Mouse (Mus musculus) left cerebral cortex, postnatal 25 days (tissue): Measurements from ENCODE around the gene AW549877. TPM values are rescaled to one million over a fixed set of nuclear protein-coding genes. Genes with fewer than 3 reads are reported as not detected.
A peak's percentile ranks its signal among the peaks of the same experiment; 100 is the strongest.

Experiments
- DNase-seq, 2 experiments: peaks; one replicate each; pipeline ENCODE4 v3.0.0; 2022; ENCODE audit warnings: low spot score in 2 of 2, mixed read lengths in 1 of 2
- intact Hi-C: fragments of 180-260 bp; cut with DNase I; formaldehyde crosslinking; loops from one replicate; pipeline ENCODE4 v1.15.1; 2025
- total RNA-seq, 2 experiments: library from RNA; stranded (reverse); gene quantifications; 2 replicates each; pipeline ENCODE4 v1.2.3; 2021

AW549877 gene
- 10 to 100 TPM; 43.8 to 49.9 TPM for total RNA-seq

- peak; percentile 98 to 99 for DNase-seq
- intact Hi-C loops: loop anchor here (1.0 to 2.0 kb wide), 2 partner anchors 32 to 1121 kb away; partner anchors contain the start of gene Rpl37
Observed at GRCm38 (mm10) chr15:3995448-3996266, at the start of gene AW549877. Gene AW549877 (minus strand): TSS chr15:3995744.

- DNase-seq: no peak
- intact Hi-C loops: loop anchor here (5.0 kb wide), 4 partner anchors 66 to 1064 kb away; partner anchors contain the start of genes Card6 and Fbxo4
Observed at GRCm38 (mm10) chr15:4043032-4043471, 47.5 kb upstream of the AW549877 start.

DNA sequence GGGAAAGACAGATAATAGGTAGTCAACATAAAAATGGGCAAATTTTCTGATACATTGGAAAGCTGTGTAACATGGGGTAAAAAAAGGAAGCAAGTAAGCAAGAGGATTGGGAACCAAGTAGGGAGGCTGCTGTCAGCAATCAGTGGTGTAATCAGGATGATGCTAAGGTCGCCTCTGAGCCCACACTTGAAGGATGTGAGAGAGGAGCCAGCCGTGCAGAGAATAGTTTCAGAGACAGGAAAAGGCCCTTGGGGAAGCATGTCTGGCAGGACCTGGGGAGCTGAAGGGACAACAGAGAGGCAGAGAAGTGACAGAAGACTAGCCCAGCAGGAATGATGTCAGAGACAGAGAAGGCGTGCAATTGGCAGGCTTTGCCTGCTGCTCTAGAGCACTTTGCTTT is 46.9 kb upstream of the AW549877 start:
- intact Hi-C loops: loop anchor here (5.0 kb wide), 4 partner anchors 65 to 1065 kb away; partner anchors contain the start of genes Card6 and Fbxo4

GRCm38 (mm10) chr15:4033168-4034004 is 37.8 kb upstream of the AW549877 start:
- intact Hi-C loops: no loop called here
- no peak for DNase-seq

More for the DNA sequence above, 46.9 kb upstream of the AW549877 start:
- DNase-seq: no peak

DNA sequence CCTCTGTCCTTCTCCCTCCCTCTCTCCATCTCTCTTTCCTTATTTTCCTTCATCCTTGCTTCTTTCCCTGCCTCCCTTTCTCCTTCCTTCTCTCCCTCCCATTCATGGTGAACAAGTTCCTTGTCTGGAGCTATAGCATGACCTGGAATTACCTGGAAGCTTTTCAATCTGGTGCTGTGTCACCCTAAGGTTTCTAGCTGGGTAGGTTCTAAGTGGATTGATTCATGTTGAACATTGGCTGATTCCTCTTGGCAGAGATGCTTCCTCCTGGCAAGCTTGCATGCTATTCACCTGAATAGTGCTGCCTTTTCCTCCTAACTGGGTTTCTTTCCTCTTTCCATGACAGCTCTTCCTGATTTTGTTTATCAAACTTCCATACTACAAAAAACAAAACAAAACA is 33.4 kb upstream of the AW549877 start:
- DNase-seq: no peak
- intact Hi-C loops: loop anchor here (5.0 kb wide), 2 partner anchors 52 to 72 kb away; partner anchors contain the start of gene Fbxo4

DNA sequence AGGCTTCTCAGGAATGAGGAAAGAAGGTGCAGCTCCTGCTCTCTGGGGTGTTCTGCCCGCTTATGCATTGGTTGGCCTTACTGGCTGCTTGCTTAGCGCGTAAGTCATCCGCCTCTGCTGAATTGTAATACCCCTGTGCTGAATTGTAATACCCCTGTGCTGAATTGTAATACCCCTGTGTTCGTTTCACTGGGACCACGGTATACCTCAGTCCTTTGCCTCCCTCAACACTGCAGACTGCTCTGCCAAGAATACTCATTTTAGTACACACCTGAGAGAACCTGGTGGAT is 32.8 kb upstream of the AW549877 start:
- intact Hi-C loops: loop anchor here (5.0 kb wide), 2 partner anchors 51 to 71 kb away; partner anchors contain the start of gene Fbxo4
- no peak for DNase-seq

GRCm38 (mm10) chr15:4027671-4028410 is 32.3 kb upstream of the AW549877 start:
- DNase-seq: peak in 1 of 2 experiments; percentile 42
- intact Hi-C loops: loop anchor here (1.0 to 5.0 kb wide), 3 partner anchors 33 to 71 kb away; partner anchors contain the start of genes AW549877 and Fbxo4

DNA sequence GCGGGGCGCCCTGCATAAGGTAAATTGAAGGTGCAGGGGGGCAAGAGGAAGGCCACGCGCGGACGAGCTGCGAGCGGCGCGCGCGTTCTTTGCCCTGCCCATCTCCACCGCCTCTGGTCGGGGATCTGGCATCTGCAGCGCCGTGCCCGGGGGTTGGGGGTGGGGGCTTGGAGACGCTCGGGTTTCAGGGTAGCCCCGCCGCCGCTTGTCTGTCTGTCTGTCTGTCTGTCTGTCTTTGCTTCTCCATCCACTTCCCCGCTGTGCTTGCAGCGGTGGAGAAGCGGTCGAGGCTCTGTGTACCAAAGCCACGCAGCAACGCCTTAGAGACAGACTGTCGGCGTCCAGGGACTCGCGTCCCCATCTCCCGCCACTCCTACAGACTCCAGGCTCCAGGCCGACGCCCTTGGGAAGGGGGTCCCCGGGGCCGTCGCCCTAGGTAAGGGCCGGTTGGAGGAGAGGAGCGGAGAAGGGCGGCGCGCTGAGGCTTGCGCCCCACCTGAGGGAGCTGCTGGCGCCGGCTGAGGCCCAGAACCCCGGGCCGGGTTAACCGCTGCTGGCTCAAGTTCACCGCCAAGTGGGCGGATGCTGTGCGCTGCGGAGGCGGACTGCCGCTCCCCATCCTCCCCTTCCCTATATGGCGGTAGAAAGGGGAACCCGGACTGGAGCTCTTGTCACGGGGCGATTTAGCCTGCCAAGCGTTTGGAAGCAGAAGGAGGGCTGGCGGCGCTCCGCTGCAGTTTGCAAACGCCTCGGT is 31.5 kb upstream of the AW549877 start:
- intact Hi-C loops: loop anchor here (1.0 to 5.0 kb wide), 3 partner anchors 32 to 70 kb away; partner anchors contain the start of genes AW549877 and Fbxo4

DNA sequence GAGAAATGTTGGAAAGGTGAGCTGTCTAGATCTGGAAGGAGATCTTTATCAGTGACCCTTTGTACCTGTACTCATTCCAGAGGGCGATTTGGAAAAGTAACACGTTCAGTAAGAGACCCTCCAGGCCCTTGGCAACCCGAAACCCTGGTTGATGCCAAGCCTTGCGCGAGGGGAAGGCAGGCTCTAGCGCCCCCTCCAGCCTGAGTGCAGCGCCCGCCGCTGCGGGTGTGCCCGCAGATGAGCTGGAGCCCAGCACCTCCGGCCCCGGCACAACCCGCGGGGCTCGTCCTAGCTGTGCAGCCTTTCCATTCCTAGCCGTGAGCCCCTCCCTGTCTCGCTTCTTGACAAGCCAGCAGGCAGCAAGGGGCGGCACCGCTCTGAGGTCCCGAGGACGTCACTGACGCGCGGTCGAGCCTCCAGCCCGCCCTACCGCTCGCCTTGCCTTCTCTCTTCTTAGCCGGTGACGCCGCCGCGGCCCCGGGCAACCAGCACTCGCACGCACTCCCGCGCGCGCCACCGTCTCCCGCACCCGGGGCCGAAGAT is 30.8 kb upstream of the AW549877 start, which contains the start of gene Oxct1:
Gene Oxct1, plus strand, starts transcription at position 153 of the 543 bp plus-strand sequence.
- intact Hi-C loops: loop anchor here (5.0 kb wide), 2 partner anchors 49 to 69 kb away; partner anchors contain the start of gene Fbxo4

More for the DNA sequence above, 31.5 kb upstream of the AW549877 start:
- DNase-seq: peak; percentile 86 to 91

GRCm38 (mm10) chr15:4025508-4025904 is 30.0 kb upstream of the AW549877 start:
- intact Hi-C loops: loop anchor here (5.0 kb wide), 2 partner anchors 48 to 68 kb away; partner anchors contain the start of gene Fbxo4
- DNase-seq: no peak

More for the DNA sequence above, 30.8 kb upstream of the AW549877 start, which contains the start of gene Oxct1:
- peak; percentile 93 to 98 for DNase-seq

GRCm38 (mm10) chr15:4024726-4025507 is 29.4 kb upstream of the AW549877 start:
- no peak for DNase-seq
- intact Hi-C loops: loop anchor here (5.0 kb wide), 2 partner anchors 48 to 68 kb away; partner anchors contain the start of gene Fbxo4

GRCm38 (mm10) chr15:4023747-4024146 is 28.2 kb upstream of the AW549877 start:
- intact Hi-C loops: no loop called here
- no peak for DNase-seq

- intact Hi-C loops: no loop called here
- no peak for DNase-seq
Observed at GRCm38 (mm10) chr15:4020711-4021110, 25.2 kb upstream of the AW549877 start.

GRCm38 (mm10) chr15:4013873-4014272 is 18.3 kb upstream of the AW549877 start:
- intact Hi-C loops: no loop called here
- no peak for DNase-seq

GRCm38 (mm10) chr15:4000536-4000935 is 5.0 kb upstream of the AW549877 start:
- intact Hi-C loops: no loop called here
- no peak for DNase-seq

- DNase-seq: no peak
- intact Hi-C loops: no loop called here
Observed at GRCm38 (mm10) chr15:3999144-3999543, 3.6 kb upstream of the AW549877 start.
